Mouse (Mus musculus) cerebellum, postnatal 14 days (tissue): ENCODE results near the gene Aff1.

Experiments
- DNase-seq, 2 experiments: peaks; one replicate each; pipeline ENCODE4 v3.0.0; 2021; ENCODE audit warnings: mixed read lengths in 2 of 2

Gene Aff1

DNA sequence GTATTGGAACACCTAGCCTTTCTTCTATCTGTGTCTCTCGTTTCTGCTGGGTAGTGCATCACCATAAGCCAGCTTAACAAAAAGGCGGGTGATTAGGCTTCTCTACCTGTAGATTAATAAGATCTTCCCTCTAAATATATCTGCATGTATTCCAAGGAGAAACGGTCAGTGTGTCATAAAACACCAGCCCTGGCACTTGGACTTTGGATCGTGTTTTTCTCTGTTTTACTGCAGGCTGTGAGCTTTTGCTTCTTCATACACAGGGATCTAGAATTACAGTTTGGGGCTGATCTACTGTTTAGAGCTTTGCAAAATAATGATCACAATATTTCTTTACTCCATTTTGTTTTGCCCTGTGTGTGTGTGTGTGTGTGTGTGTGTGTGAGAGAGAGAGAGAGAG lies 84.7 kb downstream of the Aff1 start:
- no peak for DNase-seq

DNA sequence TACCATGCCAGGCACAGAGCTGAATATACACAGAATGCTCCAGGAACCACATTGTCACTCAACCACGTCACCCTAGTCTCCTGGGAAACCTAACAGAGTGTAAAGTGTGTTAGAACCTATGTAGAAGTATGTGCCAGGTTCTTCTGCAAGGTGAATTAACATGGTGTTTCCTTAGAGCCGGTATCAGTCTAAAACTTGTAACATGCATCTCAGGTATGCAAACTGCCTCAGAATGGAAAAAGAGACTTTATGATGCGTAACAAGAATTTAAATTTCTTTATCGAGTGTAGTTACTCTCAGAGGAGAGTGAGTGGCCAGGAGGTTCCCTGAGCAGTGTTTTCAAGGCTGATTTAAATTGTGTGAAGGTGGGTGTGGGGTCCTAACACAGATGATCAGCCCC lies 85.3 kb downstream of the Aff1 start:
- DNase-seq, result no peak

DNA sequence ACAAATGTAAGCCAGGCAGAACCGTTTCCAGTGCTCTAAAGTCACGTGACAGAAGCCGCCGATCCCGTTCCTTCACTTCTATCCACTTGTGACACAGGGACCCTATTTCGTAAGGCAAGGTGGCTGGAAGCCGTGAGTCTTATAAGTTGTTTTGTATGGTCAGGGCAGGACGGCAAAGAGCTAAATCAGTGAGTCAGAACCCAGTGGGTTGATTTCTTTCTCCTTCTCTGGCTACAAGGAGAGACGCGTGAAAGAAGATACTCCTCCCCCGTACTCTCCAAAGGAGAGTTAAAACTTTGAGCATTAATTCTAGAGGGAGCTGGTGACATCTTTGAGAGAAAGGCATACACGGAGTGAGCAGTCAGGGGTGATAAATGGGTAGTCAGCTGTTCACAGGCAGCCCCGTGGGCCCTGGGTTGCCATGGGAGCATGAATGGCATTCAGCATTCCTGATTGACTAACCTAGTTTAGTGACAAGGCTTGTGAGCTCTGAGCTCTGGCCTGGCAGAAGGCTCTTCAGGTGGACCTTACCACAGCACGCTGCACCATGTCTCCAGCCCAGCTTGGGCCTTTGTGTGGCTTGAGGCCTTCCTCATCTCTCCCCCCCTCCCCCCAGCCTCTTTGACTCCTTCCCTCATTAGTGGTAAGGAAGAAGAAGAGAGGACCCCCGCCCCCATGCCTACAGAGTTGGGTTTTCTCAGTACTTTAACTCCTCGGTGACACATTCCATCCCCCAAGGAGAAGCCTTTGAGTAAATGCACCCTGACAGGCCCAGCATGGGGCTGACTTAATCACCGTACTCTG lies 86.3 kb downstream of the Aff1 start:
- peak; percentile 49 to 59 for DNase-seq

DNA sequence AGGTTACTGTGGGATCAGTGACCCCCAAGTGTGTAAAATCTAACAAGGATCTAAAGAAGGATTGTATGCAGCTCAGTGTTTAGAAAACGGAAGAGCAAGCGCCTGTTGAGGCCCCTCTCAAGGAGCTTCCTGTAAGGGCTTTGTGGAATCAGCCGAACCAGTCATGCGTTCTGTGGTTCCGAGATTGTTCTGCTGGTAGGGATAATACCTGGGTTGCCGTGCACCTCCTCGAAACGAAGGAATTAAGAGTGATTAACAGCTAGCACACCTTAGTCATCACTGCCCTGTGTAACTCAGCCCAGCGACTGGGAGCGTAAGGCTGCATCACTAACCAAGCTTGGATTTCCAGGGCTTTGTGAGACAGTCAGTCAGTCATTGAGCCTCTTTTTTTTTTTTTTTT lies 87.7 kb downstream of the Aff1 start:
- DNase-seq, result no peak

DNA sequence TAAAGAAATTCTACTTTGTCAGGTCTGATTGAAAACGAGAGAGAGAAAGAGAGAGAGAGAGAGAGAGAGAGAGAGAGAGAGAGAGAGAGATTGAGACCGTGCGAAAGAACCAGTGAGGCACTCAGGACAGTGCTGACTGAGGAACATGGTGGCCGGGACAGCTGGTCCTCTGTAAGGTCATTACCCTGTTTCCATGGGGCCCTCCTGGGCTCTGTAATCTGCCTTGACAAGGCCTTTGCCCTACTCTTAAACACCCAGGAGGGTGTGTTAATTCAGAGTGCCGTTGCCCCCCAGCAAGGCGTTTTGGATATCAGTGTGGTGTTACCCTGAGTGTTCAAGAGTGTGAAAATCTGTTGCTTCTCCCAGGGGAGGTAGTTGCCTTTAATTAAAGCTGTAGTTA lies 88.1 kb downstream of the Aff1 start:
- no peak for DNase-seq

DNA sequence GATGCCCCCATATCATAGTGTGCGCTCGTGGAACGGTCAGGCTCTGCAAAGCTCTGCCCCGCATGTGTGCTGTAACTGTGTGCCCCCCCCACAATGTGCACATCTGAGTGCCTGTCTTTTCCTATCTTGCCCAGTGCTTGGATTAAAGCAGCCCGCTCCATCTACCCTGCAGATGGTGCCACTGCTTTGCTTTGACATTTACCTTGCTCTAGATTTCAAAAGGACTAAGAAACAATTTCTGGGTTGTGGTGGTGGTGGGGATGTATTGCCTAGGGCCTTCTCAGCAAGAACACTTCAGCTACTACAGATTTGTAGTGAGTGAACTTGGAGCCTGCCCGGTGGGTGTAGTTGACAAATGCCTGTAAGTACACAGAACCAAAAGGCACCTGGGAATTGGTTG lies 88.7 kb downstream of the Aff1 start:
- peak; percentile 60 to 80 for DNase-seq

DNA sequence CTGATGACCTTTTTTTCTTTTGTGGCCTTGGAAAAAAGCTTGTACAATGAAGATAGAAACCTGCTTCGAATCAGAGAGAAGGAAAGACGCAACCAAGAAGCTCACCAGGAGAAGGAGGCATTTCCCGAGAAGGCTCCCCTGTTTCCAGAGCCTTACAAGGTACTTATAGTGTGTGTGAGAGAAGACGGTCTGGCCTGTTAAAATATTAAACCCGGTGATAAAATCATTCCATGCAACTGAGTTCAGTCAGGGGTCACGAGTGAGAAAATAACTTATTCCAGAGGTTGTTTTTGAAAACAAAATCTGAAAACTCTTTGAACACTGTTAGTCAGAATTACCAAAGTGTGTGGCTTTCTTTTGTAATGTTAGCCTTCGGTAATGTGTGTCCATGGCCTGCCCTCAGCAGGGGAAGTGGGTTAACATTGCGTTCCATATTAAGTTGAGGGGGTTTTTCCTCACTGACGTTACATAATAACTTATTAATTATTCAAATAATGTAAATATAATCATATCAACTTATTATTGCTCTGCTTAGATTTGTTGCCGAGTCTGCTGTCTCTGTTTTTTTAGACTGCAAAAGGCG lies 91.0 kb downstream of the Aff1 start:
- no peak for DNase-seq

DNA sequence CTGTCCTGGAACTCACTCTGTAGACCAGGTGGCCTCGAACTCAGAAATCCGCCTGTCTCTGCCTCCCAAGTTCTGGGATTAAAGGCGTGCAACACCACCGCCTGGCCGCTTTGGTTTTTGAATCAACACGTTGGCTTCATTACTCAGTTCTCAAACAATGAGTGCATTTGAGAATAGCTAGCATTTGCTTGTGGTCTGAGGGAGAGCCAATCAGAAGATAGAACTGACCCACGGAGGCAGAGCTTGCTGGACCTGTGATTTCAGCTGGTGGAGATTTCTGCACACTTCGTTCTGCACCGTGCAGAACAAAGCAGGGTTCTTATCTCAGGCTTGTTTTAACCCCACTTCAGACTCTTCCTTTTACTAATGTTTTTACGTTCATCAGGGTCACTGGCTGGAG lies 93.9 kb downstream of the Aff1 start:
- DNase-seq, result no peak

DNA sequence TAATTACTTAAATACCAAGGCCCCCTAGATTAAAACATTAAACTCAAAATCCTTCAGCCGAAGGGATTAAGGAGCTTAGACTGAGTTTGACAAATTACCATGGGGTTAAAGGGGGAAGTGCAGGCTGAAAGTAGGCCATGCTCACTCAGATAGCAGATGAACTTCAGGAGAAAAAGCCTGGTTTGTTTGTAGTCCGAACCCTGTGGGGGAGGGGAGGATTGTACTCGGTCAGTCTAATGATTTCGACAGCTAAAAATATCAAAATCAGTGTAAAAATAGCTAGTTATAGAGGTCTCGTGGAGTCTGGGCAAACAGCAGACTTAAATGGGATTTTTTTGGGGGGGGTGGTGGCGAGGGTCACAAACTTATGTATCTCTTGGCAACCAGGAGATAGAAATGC lies 96.3 kb downstream of the Aff1 start:
- DNase-seq, result peak; percentile 50 to 52

DNA sequence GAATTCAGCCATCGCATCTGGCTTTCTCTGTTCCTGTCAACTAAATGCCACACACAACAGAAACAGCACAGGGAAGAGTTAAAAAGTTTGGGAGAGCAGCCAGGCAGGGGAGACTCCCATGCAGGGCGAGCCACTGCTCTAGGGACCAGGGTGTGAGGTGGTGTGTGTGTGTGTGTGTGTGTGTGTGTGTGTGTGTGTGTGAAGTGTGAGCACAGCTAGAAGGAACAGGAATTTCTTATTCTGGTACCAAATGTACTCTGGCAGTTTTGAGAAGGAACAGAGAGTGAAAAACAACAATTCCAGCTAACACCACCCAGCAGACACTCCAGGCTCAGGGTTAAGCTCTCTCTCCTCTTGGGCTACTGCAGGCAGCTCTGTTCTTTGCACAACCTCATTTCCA lies 96.8 kb downstream of the Aff1 start:
- DNase-seq, result peak; percentile 66

DNA sequence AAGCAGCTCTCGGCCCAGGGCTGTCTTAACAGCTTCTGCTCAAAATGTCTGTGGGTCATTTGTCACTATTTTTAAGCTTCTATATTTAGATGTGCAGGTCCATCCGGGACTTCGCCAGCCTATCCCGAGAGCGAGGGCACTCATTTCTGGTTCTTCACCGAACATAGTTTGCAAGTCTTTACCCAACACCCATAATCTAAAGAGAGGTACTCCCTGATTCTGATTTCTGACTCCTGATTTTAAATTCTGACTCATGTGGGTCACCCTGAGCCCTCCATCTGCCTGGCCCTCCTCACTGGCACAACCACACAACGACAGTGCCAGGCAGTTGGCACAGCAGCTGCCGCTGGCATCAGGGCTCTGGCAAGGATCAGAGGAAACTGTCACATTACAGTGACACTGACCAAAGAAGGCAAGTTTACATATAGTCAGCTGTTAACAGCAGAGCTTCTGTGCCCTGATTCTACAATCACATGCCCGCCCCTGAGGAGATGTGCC lies 97.5 kb downstream of the Aff1 start:
- peak; percentile 90 to 93 for DNase-seq

DNA sequence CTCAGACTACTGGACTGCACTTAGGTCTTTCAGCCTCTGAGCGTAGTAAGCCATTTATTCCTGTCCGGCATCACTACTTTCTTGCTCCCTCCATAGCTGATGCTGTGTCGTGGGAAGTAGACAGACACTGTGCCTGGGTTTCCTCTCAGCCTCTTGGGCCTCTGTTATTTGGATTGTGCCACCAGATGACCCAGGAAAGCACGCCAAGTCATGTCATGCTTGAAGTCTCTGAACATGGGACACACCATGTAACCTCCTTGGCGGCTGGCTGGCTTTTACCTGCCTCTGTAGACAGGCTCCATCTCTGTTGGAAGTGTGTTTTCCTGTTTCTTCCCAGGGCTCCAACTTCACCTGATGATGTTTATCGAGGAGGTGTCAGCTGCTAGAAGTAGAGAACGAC lies 99.6 kb downstream of the Aff1 start:
- peak; percentile 42 to 54 for DNase-seq

DNA sequence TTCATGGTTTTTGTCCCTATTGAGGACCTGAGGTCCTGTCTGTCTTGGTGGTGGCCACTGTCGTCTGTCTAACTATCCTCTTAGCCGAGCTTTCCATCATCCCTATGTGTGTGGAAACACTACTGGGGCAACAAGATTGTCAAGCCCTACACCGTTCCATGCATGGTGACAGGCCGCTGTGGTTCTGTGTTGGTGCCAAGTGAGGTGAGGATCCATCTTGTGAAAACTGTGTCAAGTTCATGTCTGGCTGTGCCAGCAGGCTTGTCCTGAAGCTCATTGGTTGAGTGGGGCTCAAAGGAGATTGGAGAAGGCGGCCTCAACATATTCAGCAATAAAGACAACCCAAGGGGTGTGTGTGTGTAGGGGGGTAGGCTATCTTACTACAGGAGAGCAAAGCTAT lies 102.9 kb downstream of the Aff1 start:
- DNase-seq, result no peak

DNA sequence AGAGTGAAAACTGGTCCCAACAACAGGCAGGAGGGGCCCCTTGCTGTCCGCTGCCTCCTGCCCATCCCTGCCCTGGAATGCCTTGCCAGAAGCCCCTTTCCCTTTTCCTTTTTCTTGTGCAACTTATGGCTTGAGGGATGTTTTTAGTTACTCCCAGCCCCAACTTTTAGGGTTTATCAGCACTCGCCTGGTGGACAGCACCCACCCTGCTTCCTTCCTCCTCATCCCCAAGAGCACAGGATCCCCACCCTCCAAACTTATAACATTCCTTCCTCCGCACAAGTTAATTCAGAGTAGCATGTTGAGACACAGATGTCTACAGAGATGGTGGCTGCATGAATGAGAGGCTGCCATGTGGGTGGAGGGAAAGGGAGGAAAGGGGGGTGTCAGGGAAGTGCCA lies 103.9 kb downstream of the Aff1 start:
- DNase-seq, result no peak

DNA sequence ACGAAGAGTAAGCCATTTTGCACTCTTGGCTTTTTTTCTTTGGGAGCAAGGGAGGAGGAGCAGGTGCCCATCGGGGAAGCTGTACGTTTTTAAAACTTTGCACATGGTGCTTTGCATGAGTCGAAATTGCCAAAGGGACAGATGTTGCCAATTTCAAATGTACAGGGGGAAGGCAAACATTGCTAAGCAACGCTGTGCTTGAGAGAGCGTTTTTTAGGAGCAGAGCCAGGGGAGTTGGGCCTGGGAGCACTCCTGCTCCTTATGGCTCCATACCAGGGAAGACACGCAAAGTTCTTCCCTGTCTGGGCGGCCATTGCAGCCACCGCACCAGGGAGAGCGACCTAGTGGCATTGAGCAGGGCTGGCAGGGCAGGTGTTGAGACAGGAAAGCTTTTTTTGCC lies 105.6 kb downstream of the Aff1 start:
- DNase-seq, result no peak

DNA sequence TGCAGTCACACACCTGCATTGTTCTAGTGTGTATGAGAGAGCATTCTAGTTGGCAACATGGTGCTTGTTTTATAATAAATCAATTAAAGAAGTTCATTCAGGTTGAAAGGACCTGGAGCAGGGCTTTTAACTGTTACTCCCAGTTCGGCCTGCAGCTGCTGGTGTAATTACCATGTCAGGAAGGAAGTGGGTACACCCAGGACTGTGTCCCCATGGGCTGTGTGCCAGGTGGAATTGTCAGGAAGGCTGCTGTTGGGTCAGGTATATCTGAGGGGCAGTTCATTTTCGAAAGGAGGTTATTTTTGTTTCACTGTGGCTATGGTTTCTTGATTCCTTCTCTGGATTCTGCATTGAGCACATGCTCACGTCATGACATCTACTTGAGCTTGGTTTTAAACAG lies 107.3 kb downstream of the Aff1 start:
- DNase-seq, result no peak

DNA sequence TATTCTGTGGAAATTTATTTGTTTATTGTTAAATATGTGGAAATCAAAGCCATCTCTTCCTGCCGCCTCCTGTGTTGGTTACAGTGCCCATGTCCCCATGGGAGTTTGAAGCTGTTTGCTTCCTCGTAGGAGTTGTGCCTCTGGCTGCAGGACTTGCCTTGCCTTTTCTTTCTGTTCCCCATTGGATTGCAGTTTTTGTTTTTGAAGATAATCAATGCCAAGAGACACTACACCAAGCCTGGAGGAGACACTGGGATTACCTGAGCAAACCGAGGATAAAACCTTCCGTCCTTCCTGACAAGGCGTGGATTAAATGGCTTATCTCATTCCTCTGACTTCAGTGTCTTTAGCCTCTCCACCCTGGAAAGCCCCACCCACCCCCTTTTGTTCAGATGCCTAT lies 107.8 kb downstream of the Aff1 start:
- no peak for DNase-seq

DNA sequence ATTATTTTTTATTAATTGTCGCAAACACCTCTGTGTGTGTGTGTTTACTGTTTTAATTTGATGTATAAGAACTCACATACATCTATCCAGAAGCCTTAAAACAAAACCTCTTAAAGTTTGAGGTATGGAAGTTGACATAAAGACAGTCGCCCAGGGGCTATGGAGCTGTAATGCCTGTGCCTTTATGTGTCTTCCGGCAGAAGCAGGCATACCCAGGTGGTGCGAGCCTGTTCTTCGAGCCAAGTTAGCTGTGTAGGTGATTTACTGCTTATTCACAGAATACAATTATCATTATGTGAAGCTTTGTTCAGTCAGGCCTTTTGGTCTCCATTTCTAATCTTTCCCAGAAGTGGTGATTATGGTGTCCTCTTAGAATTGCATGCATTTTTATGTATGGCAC lies 111.2 kb downstream of the Aff1 start:
- DNase-seq, result no peak

DNA sequence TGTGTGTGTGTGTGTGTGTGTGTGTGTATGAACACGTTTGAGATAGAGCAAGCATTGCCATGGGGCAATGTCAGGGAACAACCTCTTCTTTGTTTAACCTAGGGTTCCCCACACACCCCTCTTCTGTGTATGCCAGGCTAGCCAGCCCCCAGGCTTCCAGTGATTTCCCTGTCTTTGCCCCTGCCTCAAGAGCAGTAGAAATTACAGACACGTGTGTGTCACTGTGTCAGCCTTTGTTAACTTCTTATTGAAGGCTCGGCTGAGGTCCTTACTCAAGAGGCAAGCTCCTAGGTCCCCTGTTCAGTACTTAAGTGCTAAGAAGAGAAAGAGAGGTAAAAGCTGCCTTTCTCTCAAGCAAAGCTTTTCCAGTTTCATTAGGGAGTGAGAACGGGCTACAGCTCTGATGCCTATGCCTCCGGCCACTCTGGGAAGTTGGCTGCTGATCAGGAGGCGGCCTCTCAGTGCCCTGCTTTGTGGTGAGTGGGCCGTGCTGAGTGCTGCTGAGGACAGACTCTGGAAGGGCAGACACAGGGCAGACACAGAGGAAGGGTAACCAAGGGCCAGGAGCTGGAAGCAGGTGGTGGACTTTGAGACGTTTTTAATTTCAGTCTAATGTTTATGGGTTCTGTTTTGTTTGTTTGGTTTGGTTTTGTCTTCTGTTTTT lies 111.9 kb downstream of the Aff1 start:
- DNase-seq, result peak; percentile 73 to 79

DNA sequence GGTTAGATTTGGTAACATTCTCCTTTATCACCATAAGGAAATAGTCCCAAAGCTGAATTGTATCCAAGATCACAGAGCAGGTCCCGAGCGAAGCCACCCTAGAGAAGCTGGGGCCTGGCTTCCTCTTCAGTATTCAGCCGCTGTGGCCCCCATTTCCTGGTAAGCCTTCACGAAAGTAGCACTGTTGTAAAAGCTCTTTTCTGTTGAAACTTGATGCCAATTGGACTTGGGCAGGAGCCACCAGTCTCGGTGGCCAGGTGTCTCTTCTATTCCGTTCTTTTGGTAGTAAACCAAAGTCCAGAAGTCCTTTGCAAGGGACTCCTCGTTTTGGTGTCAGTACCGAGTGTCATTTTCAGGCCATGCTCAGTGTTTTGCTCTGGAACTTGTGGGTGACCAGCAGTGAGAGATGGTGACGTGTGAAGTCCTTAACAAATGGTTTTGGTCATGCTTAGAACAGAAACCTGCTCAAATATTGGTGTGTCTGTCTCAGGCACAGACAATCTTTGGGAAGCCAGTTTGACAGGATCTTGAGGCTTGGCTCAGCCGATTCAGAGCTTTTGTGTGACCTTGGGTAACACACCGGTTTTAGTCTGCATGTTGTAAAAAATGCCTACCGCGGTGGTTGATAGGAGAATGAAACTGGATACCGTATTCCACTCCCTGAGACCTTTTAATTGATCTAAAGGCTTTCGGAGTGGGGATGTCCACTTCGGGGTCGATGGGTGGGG lies 114.8 kb downstream of the Aff1 start:
- no peak for DNase-seq

DNA sequence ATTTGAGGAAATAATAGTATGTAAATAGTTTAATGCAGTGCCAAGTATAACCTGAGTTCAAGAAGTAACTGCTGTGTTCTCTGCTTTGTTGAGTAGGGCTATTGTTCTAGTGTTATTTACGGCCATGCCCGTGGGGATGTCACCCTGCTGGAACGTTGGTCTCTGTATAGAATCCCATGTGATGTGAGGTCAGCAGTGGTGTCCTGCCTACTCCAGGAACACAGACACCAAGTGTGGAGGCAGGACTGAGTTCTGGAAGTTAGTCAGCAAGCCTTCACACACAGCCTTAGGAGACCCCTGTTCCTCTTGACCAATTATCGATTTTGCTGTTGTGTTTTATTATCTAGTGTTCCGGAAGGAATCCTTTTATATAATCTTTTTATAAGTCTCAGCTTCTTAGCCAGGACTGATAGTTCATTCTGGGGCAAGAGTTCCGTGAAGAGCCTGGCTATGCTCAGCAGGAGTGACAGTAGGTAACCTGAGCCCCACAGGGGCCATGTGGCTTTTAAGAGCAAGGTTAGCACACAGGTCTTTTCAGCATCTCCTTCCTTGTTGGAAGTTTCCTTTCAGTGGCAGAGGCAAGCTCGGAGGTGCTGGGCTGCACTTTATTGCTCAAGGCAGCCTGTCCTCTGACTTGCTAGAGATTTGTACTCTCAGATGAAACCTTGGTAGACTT lies 115.6 kb downstream of the Aff1 start:
- no peak for DNase-seq

DNA sequence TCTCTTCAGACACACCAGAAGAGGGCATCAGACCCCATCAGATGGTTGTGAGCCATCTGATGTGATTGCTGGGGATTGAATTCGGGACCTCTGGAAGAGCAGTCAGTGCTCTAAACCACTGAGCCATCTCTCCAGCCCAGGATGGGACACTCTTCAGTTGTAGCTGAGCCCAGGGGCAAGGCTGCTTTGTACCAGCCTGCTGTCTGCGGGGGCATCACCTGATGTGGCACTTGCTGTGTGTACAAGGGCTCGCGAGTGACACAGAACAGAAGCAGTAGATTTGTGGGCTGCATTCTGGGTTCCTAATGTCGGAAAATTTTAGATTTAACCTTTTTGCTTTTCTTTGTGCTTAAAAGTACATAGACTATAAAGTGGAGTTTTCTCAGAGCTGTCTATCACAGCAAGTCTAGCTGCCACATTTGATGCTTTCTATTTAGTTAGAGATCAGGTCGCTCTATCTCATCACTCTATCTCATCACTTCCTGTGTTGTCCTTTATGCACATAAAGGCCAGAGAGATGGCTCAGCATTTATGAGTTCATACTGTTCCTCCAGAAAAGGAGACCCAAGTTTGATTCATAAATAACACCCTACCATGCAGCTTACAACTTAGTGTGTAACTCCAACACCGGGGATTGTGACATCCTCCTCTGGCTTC lies 117.6 kb downstream of the Aff1 start:
- DNase-seq, result no peak
